Mouse (Mus musculus): ENCODE data around the gene Nqo2. TPM values are rescaled to one million over a fixed set of nuclear protein-coding genes. Genes with fewer than 3 reads are reported as not detected.

The Nqo2 gene
- total and polyA plus RNA-seq, 3 experiments = 4.3 to 11.2 (median 10.7) TPM

DNA sequence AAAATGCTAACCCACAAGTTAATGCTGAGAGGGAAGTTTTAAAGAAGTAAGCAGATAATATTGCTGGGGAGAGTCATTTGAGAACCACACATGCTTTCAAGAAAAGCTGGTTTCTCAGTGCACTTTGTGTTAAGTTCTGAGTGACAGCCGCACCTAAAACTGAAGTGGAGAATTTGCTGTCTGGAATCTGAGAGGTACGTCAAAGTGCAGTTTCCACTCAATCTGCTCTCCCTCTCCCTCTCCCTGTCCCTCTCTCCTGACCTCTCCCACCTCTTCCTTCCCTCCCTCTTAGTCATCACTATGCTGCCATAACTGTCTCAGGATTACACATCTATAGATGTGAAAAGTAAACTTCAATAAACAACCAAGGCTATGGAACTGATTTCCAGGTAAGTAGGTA lies 57.5 kb downstream of the Nqo2 start:
- in situ Hi-C loops (cut with MboI; ENCODE audit: low pct_ligation_motif_present, low pct_unique_long_range_greater_than_20kb, low sequenced_read_pairs) (no loop called here), dilution Hi-C loops (cut with MboI; ENCODE audit: extremely low pct_ligation_motif_present, extremely low pct_unique_long_range_greater_than_20kb, low sequenced_read_pairs) (no loop called here)
- Histone ChIP-seq H3K79me2 (replicated peaks; ENCODE audit: control insufficient read depth, extremely low read depth, insufficient read depth, poor library complexity, severe bottlenecking) (no peaks in the 10 kb centered on the region), H3K4me2 (ENCODE audit: insufficient read depth, low read depth, poor library complexity, severe bottlenecking) (no peak overlapping the region), H3K4me1 (ENCODE audit: control insufficient read depth in 1 of 2, insufficient read depth in 2 of 2) (no peaks in the 10 kb centered on the region), H3K9me3 (replicated peaks; ENCODE audit: low read length) (peaks cover 5% of the 10 kb centered on the region), H3K36me3 (replicated peaks in 1 of 2; ENCODE audit: control insufficient read depth in 1 of 2, insufficient read depth in 1 of 2, low read length in 1 of 2) (peaks cover 38 to 82% of the 10 kb centered on the region in 2 experiments), H3K4me3 (replicated peaks in 1 of 3; ENCODE audit: low read depth in 2 of 3, low read length in 2 of 3, poor library complexity in 1 of 3) (no peak overlapping the region), H3K27me3 (replicated peaks) (no peaks in the 10 kb centered on the region), H3K9ac (ENCODE audit: insufficient read depth, low read depth) (no peak overlapping the region), H3K27ac (ENCODE audit: insufficient read depth, low read depth) (no peak overlapping the region)
- no peak for DNase-seq (ENCODE audit: extremely low read depth)
- no peak for TF ChIP-seq ZMIZ1 (IDR thresholded peaks at IDR 0.05; ENCODE audit: low read depth, low read length)
- no peak for TF ChIP-seq USF2 (conservative IDR thresholded peaks at IDR 0.05; ENCODE audit: low read depth, low read length)
- no peak for TF ChIP-seq HCFC1 (IDR thresholded peaks at IDR 0.05; ENCODE audit: low read depth, low read length)
- TF ChIP-seq UBTF (IDR thresholded peaks at IDR 0.05; ENCODE audit: low read depth, low read length) = no peak
- no peak for TF ChIP-seq CHD2 (IDR thresholded peaks at IDR 0.05; ENCODE audit: low read length)
- TF ChIP-seq JUND (conservative IDR thresholded peaks at IDR 0.05; ENCODE audit: low read depth, low read length) = no peak

DNA sequence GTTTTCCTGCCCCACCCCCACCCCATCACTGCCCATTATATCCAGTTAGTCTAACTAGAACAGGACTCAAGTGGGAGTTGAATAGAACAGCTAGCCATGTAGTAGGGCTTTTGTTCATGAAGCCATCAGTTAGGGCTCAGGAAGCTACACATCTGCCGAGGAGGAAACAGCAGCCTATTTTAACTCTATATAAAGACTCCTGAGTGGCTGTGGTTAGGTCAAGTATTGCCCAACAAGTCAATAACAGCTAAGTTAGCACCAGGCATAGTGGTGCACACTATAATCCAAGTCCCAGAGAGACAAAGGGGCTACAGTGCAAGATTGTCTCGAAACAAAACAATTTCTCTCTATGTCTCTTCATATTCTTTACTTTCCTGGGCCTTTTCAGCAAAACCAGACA lies 67.6 kb downstream of the Nqo2 start:
- peaks cover 39 to 75% of the 10 kb centered on the region in 2 experiments for H3K36me3 ChIP-seq (replicated peaks in 1 of 2; ENCODE audit: control insufficient read depth in 1 of 2, insufficient read depth in 1 of 2, low read length in 1 of 2)

DNA sequence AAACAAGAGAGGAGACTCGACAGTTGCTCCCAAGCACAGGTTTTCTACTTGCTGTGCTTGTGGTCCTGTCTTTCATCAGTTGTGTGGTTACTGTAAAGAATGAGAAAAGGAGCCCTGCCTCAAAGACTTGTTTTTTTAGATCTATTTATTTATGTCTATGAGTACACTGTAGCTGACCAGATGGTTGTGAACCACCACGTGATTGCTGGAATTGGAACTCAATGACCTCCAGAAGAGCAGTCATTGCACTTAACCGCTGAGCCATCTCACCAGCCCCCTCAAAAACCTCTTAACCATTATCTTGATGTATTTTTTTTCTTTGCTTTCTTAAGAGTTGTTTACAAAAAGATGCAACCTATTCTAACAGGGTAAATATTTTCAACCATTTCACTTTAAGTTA lies 70.9 kb downstream of the Nqo2 start:
- Histone ChIP-seq H3K4me1 (ENCODE audit: control insufficient read depth in 1 of 2, insufficient read depth in 2 of 2) (peaks cover 6 to 20% of the 10 kb centered on the region in 2 experiments; a peak in 3 of 4 replicates), H3K27ac (ENCODE audit: insufficient read depth, low read depth) (no peak overlapping the region)
- in situ Hi-C loops (cut with MboI; ENCODE audit: low pct_ligation_motif_present, low pct_unique_long_range_greater_than_20kb, low sequenced_read_pairs) = no loop called here
- TF ChIP-seq SMC3 (IDR thresholded peaks at IDR 0.05; ENCODE audit: low read depth, low read length) = no peak
- TF ChIP-seq ETS1 (conservative IDR thresholded peaks at IDR 0.05; ENCODE audit: low read depth, low read length) = no peak
- no peak for TF ChIP-seq GABPA (IDR thresholded peaks at IDR 0.05; ENCODE audit: insufficient replicate concordance, low read depth, low read length)
- no peak for TF ChIP-seq CTCF (conservative IDR thresholded peaks at IDR 0.05 in 1 of 2, IDR thresholded peaks at IDR 0.05 in 1 of 2; ENCODE audit: low read depth in 2 of 2, low read length in 2 of 2)
- no peak for TF ChIP-seq MXI1 (IDR thresholded peaks at IDR 0.05; ENCODE audit: low read depth, low read length)
- no peak for TF ChIP-seq MAFK (IDR thresholded peaks at IDR 0.05; ENCODE audit: insufficient replicate concordance, low read length)
- no peak for TF ChIP-seq ZKSCAN1 (IDR thresholded peaks at IDR 0.05; ENCODE audit: borderline replicate concordance, low read depth, low read length)
- TF ChIP-seq ZMIZ1 (IDR thresholded peaks at IDR 0.05; ENCODE audit: low read depth, low read length) = no peak
- TF ChIP-seq IRF4 (IDR thresholded peaks at IDR 0.05; ENCODE audit: low read depth, low read length) = no peak
- TF ChIP-seq POLR2AphosphoS2 (IDR thresholded peaks at IDR 0.05; ENCODE audit: low read depth, low read length) = no peak
- TF ChIP-seq MYC (IDR thresholded peaks at IDR 0.05; ENCODE audit: low read depth, low read length) = no peak
- TF ChIP-seq USF2 (conservative IDR thresholded peaks at IDR 0.05; ENCODE audit: low read depth, low read length) = no peak
- TF ChIP-seq PAX5 (IDR thresholded peaks at IDR 0.05; ENCODE audit: low read length) = no peak
- TF ChIP-seq NELFE (IDR thresholded peaks at IDR 0.05; ENCODE audit: low read depth, low read length) = no peak
- TF ChIP-seq MAX (IDR thresholded peaks at IDR 0.05; ENCODE audit: low read length) = no peak
- no peak for TF ChIP-seq E2F4 (IDR thresholded peaks at IDR 0.05; ENCODE audit: insufficient replicate concordance, low read depth, low read length)
- TF ChIP-seq EP300 (IDR thresholded peaks at IDR 0.05; ENCODE audit: low read length) = no peak

More for the DNA sequence above, 67.6 kb downstream of the Nqo2 start:
- Histone ChIP-seq H3K4me2 (ENCODE audit: insufficient read depth, low read depth, poor library complexity, severe bottlenecking) (no peak overlapping the region), H3K4me3 (replicated peaks in 1 of 3; ENCODE audit: low read depth in 2 of 3, low read length in 2 of 3, poor library complexity in 1 of 3) (no peak overlapping the region), H3K27ac (ENCODE audit: insufficient read depth, low read depth) (no peak overlapping the region), H3K9me3 (replicated peaks; ENCODE audit: low read length) (no peaks in the 10 kb centered on the region), H3K27me3 (replicated peaks) (no peaks in the 10 kb centered on the region), H3K9ac (ENCODE audit: insufficient read depth, low read depth) (no peak overlapping the region), H3K4me1 (ENCODE audit: control insufficient read depth in 1 of 2, insufficient read depth in 2 of 2) (peaks cover 3 to 8% of the 10 kb centered on the region in 2 experiments; a peak in 3 of 4 replicates), H3K79me2 (replicated peaks; ENCODE audit: control insufficient read depth, extremely low read depth, insufficient read depth, poor library complexity, severe bottlenecking) (no peaks in the 10 kb centered on the region)
- DNase-seq (ENCODE audit: extremely low read depth) = no peak
- in situ Hi-C loops (cut with MboI; ENCODE audit: low pct_ligation_motif_present, low pct_unique_long_range_greater_than_20kb, low sequenced_read_pairs) (no loop called here), dilution Hi-C loops (cut with MboI; ENCODE audit: extremely low pct_ligation_motif_present, extremely low pct_unique_long_range_greater_than_20kb, low sequenced_read_pairs) (no loop called here)
- TF ChIP-seq NRF1 (IDR thresholded peaks at IDR 0.05; ENCODE audit: low read depth, low read length) (no peak), CHD2 (IDR thresholded peaks at IDR 0.05; ENCODE audit: low read length) (no peak), PAX5 (IDR thresholded peaks at IDR 0.05; ENCODE audit: low read length) (no peak), ETS1 (conservative IDR thresholded peaks at IDR 0.05; ENCODE audit: low read depth, low read length) (no peak), GABPA (IDR thresholded peaks at IDR 0.05; ENCODE audit: insufficient replicate concordance, low read depth, low read length) (no peak), MAZ (IDR thresholded peaks at IDR 0.05; ENCODE audit: low read depth, low read length) (no peak), USF2 (conservative IDR thresholded peaks at IDR 0.05; ENCODE audit: low read depth, low read length) (no peak), BHLHE40 (IDR thresholded peaks at IDR 0.05; ENCODE audit: low read depth, low read length) (no peak), TCF12 (IDR thresholded peaks at IDR 0.05; ENCODE audit: low read depth, low read length) (no peak), MAX (IDR thresholded peaks at IDR 0.05; ENCODE audit: low read length) (no peak), E2F4 (IDR thresholded peaks at IDR 0.05; ENCODE audit: insufficient replicate concordance, low read depth, low read length) (no peak), UBTF (IDR thresholded peaks at IDR 0.05; ENCODE audit: low read depth, low read length) (no peak), CHD1 (IDR thresholded peaks at IDR 0.05; ENCODE audit: low read depth, low read length) (no peak), MAFK (IDR thresholded peaks at IDR 0.05; ENCODE audit: insufficient replicate concordance, low read length) (no peak), EP300 (IDR thresholded peaks at IDR 0.05; ENCODE audit: low read length) (no peak), JUND (conservative IDR thresholded peaks at IDR 0.05; ENCODE audit: low read depth, low read length) (no peak), ZMIZ1 (IDR thresholded peaks at IDR 0.05; ENCODE audit: low read depth, low read length) (no peak), ELF1 (IDR thresholded peaks at IDR 0.05; ENCODE audit: low read depth, low read length) (no peak), ZC3H11A (IDR thresholded peaks at IDR 0.05; ENCODE audit: low read depth, low read length) (no peak)

More for the DNA sequence above, 70.9 kb downstream of the Nqo2 start:
- Histone ChIP-seq H3K4me3 (replicated peaks in 1 of 3; ENCODE audit: low read depth in 2 of 3, low read length in 2 of 3, poor library complexity in 1 of 3) (no peak overlapping the region), H3K36me3 (replicated peaks in 1 of 2; ENCODE audit: control insufficient read depth in 1 of 2, insufficient read depth in 1 of 2, low read length in 1 of 2) (peaks cover 21 to 44% of the 10 kb centered on the region in 2 experiments), H3K9me3 (replicated peaks; ENCODE audit: low read length) (peaks cover 4% of the 10 kb centered on the region), H3K79me2 (replicated peaks; ENCODE audit: control insufficient read depth, extremely low read depth, insufficient read depth, poor library complexity, severe bottlenecking) (no peaks in the 10 kb centered on the region), H3K4me2 (ENCODE audit: insufficient read depth, low read depth, poor library complexity, severe bottlenecking) (no peak overlapping the region), H3K27me3 (replicated peaks) (no peaks in the 10 kb centered on the region), H3K9ac (ENCODE audit: insufficient read depth, low read depth) (no peak overlapping the region)
- no peak for DNase-seq (ENCODE audit: extremely low read depth)
- dilution Hi-C loops (cut with MboI; ENCODE audit: extremely low pct_ligation_motif_present, extremely low pct_unique_long_range_greater_than_20kb, low sequenced_read_pairs) = no loop called here
